Comparison of ENCODE assay signal across 8 mouse cellular contexts in genomic region chr1:51922820-51923219, GRCm38 (mm10). TPM values are rescaled to one million over a fixed set of nuclear protein-coding genes. Genes with fewer than 3 reads are reported as not detected.
DNase-seq lines count a peak whose midpoint lies in the region; ATAC-seq lines count a peak whose summit lies in the region.

No protein-coding gene starts in this region.

- H3K27me3 ChIP-seq in heart, embryonic 14.5 days (ENCODE audit: control insufficient read depth, insufficient read depth, low read length), result no peaks in the 10 kb centered on the region
- H3K27me3 ChIP-seq in embryonic facial prominence, embryonic 10.5 days (replicated peaks; ENCODE audit: low read depth, poor library complexity, severe bottlenecking), result no peaks in the 10 kb centered on the region
- no peaks in the 10 kb centered on the region for H3K27me3 ChIP-seq in intestine, embryonic 15.5 days (replicated peaks)
- H3K27me3 ChIP-seq in neural tube, embryonic 12.5 days (replicated peaks), result no peaks in the 10 kb centered on the region

- no peaks in the 10 kb centered on the region for H3K9me3 ChIP-seq in heart, embryonic 14.5 days (ENCODE audit: control insufficient read depth, low read length)
- H3K9me3 ChIP-seq in embryonic facial prominence, embryonic 10.5 days, result no peaks in the 10 kb centered on the region
- no peaks in the 10 kb centered on the region for H3K9me3 ChIP-seq in intestine, embryonic 15.5 days
- no peaks in the 10 kb centered on the region for H3K9me3 ChIP-seq in neural tube, embryonic 12.5 days

- no peak overlapping the region for H3K9ac ChIP-seq in heart, embryonic 14.5 days (ENCODE audit: low read length)
- H3K9ac ChIP-seq in intestine, embryonic 15.5 days, result no peak overlapping the region
- no peak overlapping the region for H3K9ac ChIP-seq in neural tube, embryonic 12.5 days

- intact Hi-C loops in heart, postnatal 36 days (cut with DNase I), result no loop called here

- H3K4me2 ChIP-seq in heart, embryonic 14.5 days (ENCODE audit: low read length), result peak overlapping the region; percentile 45
- H3K4me2 ChIP-seq in intestine, embryonic 15.5 days (replicated peaks), result peak overlapping the region; percentile 36
- peak overlapping the region; percentile 45 for H3K4me2 ChIP-seq in neural tube, embryonic 12.5 days (replicated peaks)

- DNase-seq in heart, postnatal 36 days, result no peak
- DNase-seq in embryonic facial prominence, embryonic 10.5 days (ENCODE audit: low spot score), result peak; percentile 70
- DNase-seq in cerebellum, adult 9-10 months, result no peak
- DNase-seq in c-Kit-positive CD71-positive TER-119-positive erythroid progenitor cells, embryonic 14.5 days (ENCODE audit: low spot score), result no peak
- no peak for DNase-seq in kidney, adult 11 months

- H3K36me3 ChIP-seq in heart, embryonic 14.5 days (ENCODE audit: control insufficient read depth, insufficient read depth, low read length), result no peaks in the 10 kb centered on the region
- no peaks in the 10 kb centered on the region for H3K36me3 ChIP-seq in embryonic facial prominence, embryonic 10.5 days (replicated peaks)
- H3K36me3 ChIP-seq in intestine, embryonic 15.5 days, result no peaks in the 10 kb centered on the region
- H3K36me3 ChIP-seq in neural tube, embryonic 12.5 days, result no peaks in the 10 kb centered on the region

- no peak overlapping the region for H3K4me3 ChIP-seq in heart, embryonic 14.5 days (ENCODE audit: control insufficient read depth in 1 of 2, insufficient read depth in 1 of 2, low read depth in 1 of 2, low read length in 2 of 2)
- H3K4me3 ChIP-seq in embryonic facial prominence, embryonic 10.5 days, result 0 out of 2 replicates have a peak overlapping the region, but pooled peaks have one; percentile 2
- no peak overlapping the region for H3K4me3 ChIP-seq in intestine, embryonic 15.5 days (replicated peaks)
- H3K4me3 ChIP-seq in neural tube, embryonic 12.5 days, result no peak overlapping the region

- H3K27ac ChIP-seq in heart, embryonic 14.5 days (replicated peaks in 1 of 2; ENCODE audit: control insufficient read depth in 1 of 2, insufficient read depth in 1 of 2, low read depth in 2 of 2, low read length in 2 of 2), result no peak overlapping the region
- no peak overlapping the region for H3K27ac ChIP-seq in embryonic facial prominence, embryonic 10.5 days (replicated peaks)
- no peak overlapping the region for H3K27ac ChIP-seq in intestine, embryonic 15.5 days
- no peak overlapping the region for H3K27ac ChIP-seq in neural tube, embryonic 12.5 days

- peaks cover 2 to 6% of the 10 kb centered on the region in 2 experiments; a peak in 2 of 4 replicates for H3K4me1 ChIP-seq in heart, embryonic 14.5 days (ENCODE audit: control insufficient read depth in 2 of 2, insufficient read depth in 2 of 2, low read length in 2 of 2)
- H3K4me1 ChIP-seq in embryonic facial prominence, embryonic 10.5 days, result no peaks in the 10 kb centered on the region
- H3K4me1 ChIP-seq in intestine, embryonic 15.5 days (replicated peaks), result no peaks in the 10 kb centered on the region
- H3K4me1 ChIP-seq in neural tube, embryonic 12.5 days, result no peaks in the 10 kb centered on the region

- WGBS in heart, embryonic 14.5 days, result 12% methylated on average over 12 of the region's 12 CpGs
- 14% methylated on average over 12 of the region's 12 CpGs for WGBS in embryonic facial prominence, embryonic 10.5 days
- WGBS in intestine, embryonic 15.5 days, result 23% methylated on average over 12 of the region's 12 CpGs
- whole genome bisulfite sequencing in neural tube, embryonic 12.5 days, result 16% methylated on average over 12 of the region's 12 CpGs

- ATAC-seq in heart, embryonic 14.5 days (ENCODE audit: insufficient number of reproducible peaks, insufficient read depth, low FRiP score, low read depth), result peak; percentile 56; the same call in 1 of the 2 replicates
- ATAC-seq in intestine, embryonic 15.5 days, result 0 out of 2 replicates have a peak, but pooled peaks have one; percentile 62
- ATAC-seq in neural tube, embryonic 12.5 days (ENCODE audit: low FRiP score, low read depth), result peak; percentile 87

RNA-seq across cellular contexts. Expression of gene Myo1b, which starts 6.9 kb away (rescaled TPM):
- polyA plus RNA-seq in heart, embryonic 14.5 days (2014; fragmentation: Nextera tagmentation; extraction: Ambion mirVana), result 39.5 and 40.8 TPM in 2 replicates
- 10 to 100 TPM; 25.3 to 30.9 TPM for total RNA-seq in heart, postnatal 36 days (2021)
- 85.5 and 91.6 TPM in 2 replicates for polyA plus RNA-seq in embryonic facial prominence, embryonic 10.5 days (2016; fragmentation: Nextera tagmentation; extraction: Ambion mirVana)
- 45.8 and 54.0 TPM in 2 replicates for polyA plus RNA-seq in intestine, embryonic 15.5 days (2015; fragmentation: Nextera tagmentation; extraction: Ambion mirVana)
- polyA plus RNA-seq in neural tube, embryonic 12.5 days (2016; fragmentation: Nextera tagmentation; extraction: Ambion mirVana), result 119 and 128 TPM in 2 replicates
